Mouse (Mus musculus): Measurements from ENCODE around the gene Elfn1. TPM values are rescaled to one million over a fixed set of nuclear protein-coding genes. Genes with fewer than 3 reads are reported as not detected.

Gene Elfn1
- total RNA-seq (2014; rRNA removed) (not detected in 2 replicates), polyA plus RNA-seq (2012; rRNA removed) (0.02 and 0.13 TPM in 2 replicates)

DNA sequence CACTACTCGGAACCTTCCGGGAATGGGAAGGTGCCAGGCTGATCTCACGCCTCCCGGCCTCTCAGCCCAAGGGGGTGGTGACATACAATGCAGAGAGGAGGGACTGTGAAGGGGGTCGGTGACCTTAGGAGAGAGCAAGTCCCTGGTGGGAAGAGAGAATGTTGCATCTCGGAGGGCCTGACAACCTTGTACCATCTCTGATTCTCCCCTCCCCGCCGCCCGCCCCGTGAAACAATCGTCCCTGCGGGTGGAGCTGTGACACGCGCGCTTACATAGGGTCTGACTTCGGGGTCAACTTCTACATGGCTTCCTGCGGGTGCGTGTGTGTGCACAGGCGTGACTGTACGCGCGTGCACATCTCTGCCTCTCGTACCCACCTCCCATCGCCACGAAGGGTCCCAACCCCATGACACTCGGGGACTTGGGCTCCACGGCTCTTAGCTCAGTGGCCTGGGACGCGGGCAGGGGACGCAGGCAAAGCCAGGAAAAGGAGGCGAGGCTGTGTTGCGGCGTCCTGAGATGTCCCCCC is at the start of gene Elfn1:
Gene Elfn1, plus strand, starts transcription at position 230 of the 529 bp plus-strand sequence.
- Histone ChIP-seq H3K9ac (ENCODE audit: low read depth, low read length) (peak within 1 kb of the TSS; percentile 36; the same call in 1 of the 2 replicates), H3K4me1 (ENCODE audit: control insufficient read depth, insufficient read depth, low read length) (peaks cover 13% of the 10 kb centered on the region), H3K27me3 (ENCODE audit: control insufficient read depth, insufficient read depth, low read length) (peaks cover 41% of the 10 kb centered on the region), H3K27ac (replicated peaks; ENCODE audit: insufficient read depth, low read depth, low read length) (no peak within 1 kb of the TSS), H3K79me2 (ENCODE audit: control insufficient read depth, insufficient read depth, low read length) (no peaks in the 10 kb centered on the region), H3K4me3 (ENCODE audit: insufficient read depth, low read depth, low read length) (peak within 1 kb of the TSS; percentile 53; the same call in 1 of the 2 replicates), H3K36me3 (ENCODE audit: control insufficient read depth, insufficient read depth, low read length) (no peaks in the 10 kb centered on the region)
- TF ChIP-seq CTCF (IDR thresholded peaks at IDR 0.05; ENCODE audit: low read depth, low read length) (no peak), POLR2A (IDR thresholded peaks at IDR 0.05; ENCODE audit: extremely low read depth, insufficient read depth, low read length) (no peak)
- WGBS: 4% methylated on average over 33 of the region's 33 CpGs
- no peak for DNase-seq (ENCODE audit: extremely low read depth, low read depth, low spot score)

DNA sequence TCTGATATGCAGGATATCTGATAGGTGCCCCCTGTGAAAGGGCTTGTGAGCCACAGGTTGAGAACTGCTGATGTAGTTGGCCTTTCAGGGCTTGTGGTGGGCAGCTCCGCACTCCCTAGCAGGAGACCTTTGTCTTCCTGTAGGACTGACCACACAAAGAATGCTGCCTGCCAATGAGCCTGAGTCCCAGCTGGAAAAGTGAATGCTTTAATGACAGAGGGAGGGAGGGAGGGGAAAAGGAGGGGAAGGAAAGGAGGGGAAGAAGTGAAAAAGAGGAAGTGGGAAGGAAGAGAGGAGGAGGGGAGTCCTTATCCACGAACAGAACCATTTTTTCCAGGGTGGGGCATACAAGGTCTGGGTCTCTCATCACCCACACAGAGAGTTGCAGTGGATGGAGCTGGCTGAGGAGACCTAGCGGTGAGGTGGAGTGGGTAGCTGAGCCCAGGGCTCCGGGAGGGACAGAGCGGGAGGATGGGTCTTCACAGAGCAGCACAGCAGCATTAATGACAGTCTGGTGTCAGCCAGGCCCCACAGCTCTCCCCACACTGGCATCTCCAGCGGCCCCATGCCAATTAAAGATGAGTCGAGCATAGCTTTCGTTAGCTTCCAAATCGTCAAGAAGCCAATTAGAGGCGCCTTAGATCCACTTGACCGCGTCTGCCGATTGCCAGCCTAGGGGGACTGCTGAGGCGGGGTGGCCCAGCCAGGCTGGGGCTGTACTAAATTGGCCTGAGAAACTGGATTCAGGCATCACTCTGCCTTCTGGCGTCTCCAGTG is 47.2 kb upstream of the Elfn1 start:
- Histone ChIP-seq H3K4me1 (ENCODE audit: control insufficient read depth, insufficient read depth, low read length) (no peaks in the 10 kb centered on the region), H3K79me2 (ENCODE audit: control insufficient read depth, insufficient read depth, low read length) (no peaks in the 10 kb centered on the region), H3K9ac (ENCODE audit: low read depth, low read length) (no peak overlapping the region)

DNA sequence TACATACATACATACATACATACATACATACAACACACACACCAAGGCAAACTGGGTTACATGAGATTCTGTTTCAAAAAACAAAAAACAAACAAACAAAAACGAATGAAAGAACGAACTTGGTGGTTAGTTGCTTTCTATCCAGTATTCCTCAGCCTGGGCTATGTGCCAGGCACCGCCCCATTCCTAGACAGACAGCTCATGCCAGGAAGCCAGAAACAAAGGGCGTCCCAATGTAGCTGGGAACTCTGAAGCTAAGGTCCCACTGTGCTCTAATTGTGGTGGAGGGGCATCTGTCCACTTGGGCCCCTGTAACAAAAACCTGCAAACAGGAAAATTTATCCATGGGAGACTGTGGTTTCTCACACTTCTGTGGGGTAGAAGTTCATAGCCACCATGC is 45.0 kb upstream of the Elfn1 start:
- Histone ChIP-seq H3K36me3 (ENCODE audit: control insufficient read depth, insufficient read depth, low read length) (no peaks in the 10 kb centered on the region), H3K4me1 (ENCODE audit: control insufficient read depth, insufficient read depth, low read length) (no peaks in the 10 kb centered on the region), H3K27ac (replicated peaks; ENCODE audit: insufficient read depth, low read depth, low read length) (no peak overlapping the region), H3K27me3 (ENCODE audit: control insufficient read depth, insufficient read depth, low read length) (no peaks in the 10 kb centered on the region), H3K4me3 (ENCODE audit: insufficient read depth, low read depth, low read length) (no peak overlapping the region), H3K9ac (ENCODE audit: low read depth, low read length) (no peak overlapping the region), H3K79me2 (ENCODE audit: control insufficient read depth, insufficient read depth, low read length) (no peaks in the 10 kb centered on the region)
- DNase-seq (ENCODE audit: extremely low read depth, low read depth, low spot score): peak; percentile 34
- TF ChIP-seq POLR2A (IDR thresholded peaks at IDR 0.05; ENCODE audit: extremely low read depth, insufficient read depth, low read length) (no peak), CTCF (IDR thresholded peaks at IDR 0.05; ENCODE audit: low read depth, low read length) (no peak)
- WGBS: 19% methylated on average over 4 of the region's 4 CpGs

More for the DNA sequence above, 47.2 kb upstream of the Elfn1 start:
- DNase-seq (ENCODE audit: extremely low read depth, low read depth, low spot score): no peak
- Histone ChIP-seq H3K27ac (replicated peaks; ENCODE audit: insufficient read depth, low read depth, low read length) (no peak overlapping the region), H3K27me3 (ENCODE audit: control insufficient read depth, insufficient read depth, low read length) (no peaks in the 10 kb centered on the region), H3K4me3 (ENCODE audit: insufficient read depth, low read depth, low read length) (no peak overlapping the region), H3K36me3 (ENCODE audit: control insufficient read depth, insufficient read depth, low read length) (no peaks in the 10 kb centered on the region)
- WGBS: 70% methylated on average over 15 of the region's 15 CpGs
- TF ChIP-seq CTCF (IDR thresholded peaks at IDR 0.05; ENCODE audit: low read depth, low read length) (no peak), POLR2A (IDR thresholded peaks at IDR 0.05; ENCODE audit: extremely low read depth, insufficient read depth, low read length) (no peak)

- no peak for DNase-seq (ENCODE audit: extremely low read depth, low read depth, low spot score)
- peaks cover 4% of the 10 kb centered on the region; the same call in 1 of the 2 replicates for H3K4me1 ChIP-seq (ENCODE audit: control insufficient read depth, insufficient read depth, low read length)
- no peak overlapping the region for H3K27ac ChIP-seq (replicated peaks; ENCODE audit: insufficient read depth, low read depth, low read length)
- no peak overlapping the region for H3K4me3 ChIP-seq (ENCODE audit: insufficient read depth, low read depth, low read length)
- no peaks in the 10 kb centered on the region for H3K27me3 ChIP-seq (ENCODE audit: control insufficient read depth, insufficient read depth, low read length)
- H3K79me2 ChIP-seq (ENCODE audit: control insufficient read depth, insufficient read depth, low read length): no peaks in the 10 kb centered on the region
- H3K36me3 ChIP-seq (ENCODE audit: control insufficient read depth, insufficient read depth, low read length): no peaks in the 10 kb centered on the region
- WGBS: 35% methylated on average over 4 of the region's 4 CpGs
- TF ChIP-seq POLR2A (IDR thresholded peaks at IDR 0.05; ENCODE audit: extremely low read depth, insufficient read depth, low read length) (no peak), CTCF (IDR thresholded peaks at IDR 0.05; ENCODE audit: low read depth, low read length) (no peak)
- no peak overlapping the region for H3K9ac ChIP-seq (ENCODE audit: low read depth, low read length)
Measured at GRCm38 (mm10) chr5:139870886-139871285, 36.9 kb upstream of the Elfn1 start.

GRCm38 (mm10) chr5:139871526-139871925 is 36.2 kb upstream of the Elfn1 start:
- Histone ChIP-seq H3K27me3 (ENCODE audit: control insufficient read depth, insufficient read depth, low read length) (no peaks in the 10 kb centered on the region), H3K4me1 (ENCODE audit: control insufficient read depth, insufficient read depth, low read length) (peaks cover 4% of the 10 kb centered on the region; the same call in 1 of the 2 replicates), H3K9ac (ENCODE audit: low read depth, low read length) (no peak overlapping the region), H3K4me3 (ENCODE audit: insufficient read depth, low read depth, low read length) (no peak overlapping the region), H3K27ac (replicated peaks; ENCODE audit: insufficient read depth, low read depth, low read length) (no peak overlapping the region), H3K79me2 (ENCODE audit: control insufficient read depth, insufficient read depth, low read length) (no peaks in the 10 kb centered on the region), H3K36me3 (ENCODE audit: control insufficient read depth, insufficient read depth, low read length) (no peaks in the 10 kb centered on the region)
- TF ChIP-seq POLR2A (IDR thresholded peaks at IDR 0.05; ENCODE audit: extremely low read depth, insufficient read depth, low read length): no peak
- TF ChIP-seq CTCF (IDR thresholded peaks at IDR 0.05; ENCODE audit: low read depth, low read length): no peak
- WGBS: 47% methylated on average over 1 of the region's 1 CpGs
- peak; percentile 59 for DNase-seq (ENCODE audit: extremely low read depth, low read depth, low spot score)

- no peak overlapping the region for H3K4me3 ChIP-seq (ENCODE audit: insufficient read depth, low read depth, low read length)
- H3K27ac ChIP-seq (replicated peaks; ENCODE audit: insufficient read depth, low read depth, low read length): no peak overlapping the region
- TF ChIP-seq POLR2A (IDR thresholded peaks at IDR 0.05; ENCODE audit: extremely low read depth, insufficient read depth, low read length) (no peak), CTCF (IDR thresholded peaks at IDR 0.05; ENCODE audit: low read depth, low read length) (no peak)
- no peaks in the 10 kb centered on the region for H3K27me3 ChIP-seq (ENCODE audit: control insufficient read depth, insufficient read depth, low read length)
- H3K4me1 ChIP-seq (ENCODE audit: control insufficient read depth, insufficient read depth, low read length): no peaks in the 10 kb centered on the region
- no peak for DNase-seq (ENCODE audit: extremely low read depth, low read depth, low spot score)
- whole genome bisulfite sequencing: 57% methylated on average over 7 of the region's 7 CpGs
- H3K79me2 ChIP-seq (ENCODE audit: control insufficient read depth, insufficient read depth, low read length): no peaks in the 10 kb centered on the region
- H3K9ac ChIP-seq (ENCODE audit: low read depth, low read length): no peak overlapping the region
- H3K36me3 ChIP-seq (ENCODE audit: control insufficient read depth, insufficient read depth, low read length): no peaks in the 10 kb centered on the region
Measured at GRCm38 (mm10) chr5:139877563-139877962, 30.2 kb upstream of the Elfn1 start.

All from liver, adult 2 months (tissue).